Mouse (Mus musculus): ENCODE results near the gene Ankrd34a.

- TF ChIP-seq POLR2A (IDR thresholded peaks at IDR 0.05; ENCODE audit: low read depth, low read length) (no peak), CTCF (IDR thresholded peaks at IDR 0.05; ENCODE audit: extremely low read depth, insufficient read length, insufficient replicate concordance, low read depth, low read length) (no peak)
These were observed 6.3 kb downstream of the Ankrd34a start for GRCm38 (mm10) chr3:96602704-96603084.

Data from small intestine, adult 2 months (tissue).